Mouse (Mus musculus) effector memory CD4-positive, alpha-beta T cell, adult 5 months (primary cell): ENCODE results near the gene Serpina3i. TPM values are rescaled to one million over a fixed set of nuclear protein-coding genes. Genes with fewer than 3 reads are reported as not detected.

Source experiments
- polyA plus RNA-seq: library from polyadenylated mRNA; unstranded; fragments of 100-300 nt; shearing (Covaris generic); gene quantifications from one replicate; pipeline ENCODE4 v1.2.1, GENCODE M21; 2017

Serpina3i gene
- polyA plus RNA-seq: not detected

DNA sequence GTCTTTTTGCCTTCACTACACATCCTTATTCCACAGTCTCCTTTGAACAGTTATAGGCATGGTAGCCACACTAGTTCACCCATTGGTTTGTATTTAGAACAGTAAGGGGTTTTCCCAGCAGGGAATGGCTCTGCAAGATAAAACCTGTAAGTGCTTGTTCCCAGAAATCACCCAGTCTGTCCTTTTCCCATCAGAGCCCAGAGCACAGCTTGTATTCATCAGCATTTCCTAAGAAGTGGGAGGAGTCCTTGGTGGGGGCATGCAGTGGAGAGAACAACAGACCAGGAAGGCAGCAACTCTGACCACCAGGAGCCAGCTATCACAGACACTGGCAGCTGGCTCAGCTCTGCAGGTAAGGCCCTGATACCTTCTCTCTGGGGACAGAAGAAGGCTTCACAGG lies at the start of gene Serpina3i:
TSS of gene Serpina3i (plus strand) at position 260 of the 400 bp plus-strand sequence.

DNA sequence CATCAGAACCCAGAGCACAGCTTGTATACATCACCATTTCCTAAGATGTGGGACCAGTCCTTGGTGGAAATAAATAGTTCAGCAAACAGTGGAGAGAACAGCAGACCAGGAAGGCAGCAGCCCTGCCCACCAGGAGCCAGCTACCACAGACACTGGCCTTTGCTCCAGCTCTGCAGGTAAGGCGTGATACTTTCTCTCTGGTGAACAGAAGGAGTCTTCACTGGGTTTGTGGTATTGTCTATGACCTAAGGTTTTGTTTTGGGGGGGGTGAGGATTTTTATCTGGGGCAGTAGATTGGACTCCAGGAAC lies 48.5 kb upstream of the Serpina3i start, which contains the start of gene Serpina3f:
TSS of gene Serpina3f (plus strand) at position 100 of the 309 bp plus-strand sequence.

DNA sequence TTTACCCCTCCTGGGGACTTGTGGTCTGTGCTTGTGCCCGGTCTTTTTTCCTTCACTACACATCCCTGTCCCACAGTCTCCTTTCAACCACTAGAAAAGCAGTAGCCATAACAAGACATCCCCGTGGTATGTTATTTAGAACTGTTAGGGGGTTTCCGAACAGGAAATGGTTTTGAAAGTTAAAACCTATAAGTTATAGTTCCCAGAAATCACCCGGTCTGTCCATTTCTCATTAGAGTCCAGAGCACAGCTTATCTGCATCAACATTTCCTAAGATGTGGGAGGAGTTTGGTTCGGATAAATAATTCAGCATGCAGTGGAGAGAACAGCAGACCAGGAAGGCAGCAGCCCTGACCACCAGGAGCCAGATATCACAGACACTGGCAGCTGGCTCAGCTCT lies 27.0 kb upstream of the Serpina3i start, which contains the start of gene Serpina3g:
TSS of gene Serpina3g (plus strand) at position 331 of the 400 bp plus-strand sequence.

DNA sequence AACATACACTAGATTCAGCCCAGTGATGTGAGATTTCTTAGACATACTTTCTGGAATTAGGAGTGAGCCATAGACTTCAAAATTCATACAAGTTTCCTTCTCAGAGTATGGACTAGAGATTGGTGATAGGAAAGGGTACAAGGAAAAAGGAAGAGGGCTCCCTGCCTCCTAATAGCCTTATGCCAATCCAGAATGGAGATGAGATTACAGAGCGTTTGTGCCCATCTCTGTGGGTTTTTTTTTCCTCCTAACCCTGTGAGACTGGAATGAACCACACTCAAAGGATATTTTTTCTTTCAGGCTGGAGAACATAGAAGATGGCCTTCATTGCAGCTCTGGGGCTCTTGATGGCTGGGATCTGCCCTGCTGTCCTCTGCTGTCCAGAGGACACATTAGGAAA lies 51.3 kb downstream of the Serpina3i start, which contains the start of gene Serpina3j:
TSS of gene Serpina3j (plus strand) at position 301 of the 400 bp plus-strand sequence.

Other genes starting within 250 kb of the Serpina3i start
- 1.7 TPM for gene Serpina9, start 249.4 kb upstream of the Serpina3i start, polyA plus RNA-seq
- not detected for gene Serpina12, start 218.7 kb upstream of the Serpina3i start, polyA plus RNA-seq
- not detected for gene Serpina5, start 162.0 kb upstream of the Serpina3i start, polyA plus RNA-seq
- not detected for gene Serpina3a, start 150.4 kb upstream of the Serpina3i start, polyA plus RNA-seq
- not detected for gene Serpina3b, start 135.1 kb upstream of the Serpina3i start, polyA plus RNA-seq
- gene Serpina3c, start 109.3 kb upstream of the Serpina3i start, polyA plus RNA-seq: not detected
- gene Serpina3f, start 48.6 kb upstream of the Serpina3i start, polyA plus RNA-seq: 4.9 TPM
- gene Serpina3g, start 26.9 kb upstream of the Serpina3i start, polyA plus RNA-seq: 38.6 TPM
- not detected for gene Serpina3j, start 51.4 kb downstream of the Serpina3i start, polyA plus RNA-seq
- not detected for gene Serpina3k, start 75.4 kb downstream of the Serpina3i start, polyA plus RNA-seq
- gene Serpina3m, start 75.4 kb downstream of the Serpina3i start, polyA plus RNA-seq: not detected
- not detected for gene Serpina3n, start 143.6 kb downstream of the Serpina3i start, polyA plus RNA-seq
- gene Gsc, start 210.2 kb downstream of the Serpina3i start, polyA plus RNA-seq: not detected